Mouse (Mus musculus): ENCODE results near the gene Agxt. TPM values are rescaled to one million over a fixed set of nuclear protein-coding genes. Genes with fewer than 3 reads are reported as not detected.

Agxt gene
- polyA plus RNA-seq, 2 experiments, result not detected

DNA sequence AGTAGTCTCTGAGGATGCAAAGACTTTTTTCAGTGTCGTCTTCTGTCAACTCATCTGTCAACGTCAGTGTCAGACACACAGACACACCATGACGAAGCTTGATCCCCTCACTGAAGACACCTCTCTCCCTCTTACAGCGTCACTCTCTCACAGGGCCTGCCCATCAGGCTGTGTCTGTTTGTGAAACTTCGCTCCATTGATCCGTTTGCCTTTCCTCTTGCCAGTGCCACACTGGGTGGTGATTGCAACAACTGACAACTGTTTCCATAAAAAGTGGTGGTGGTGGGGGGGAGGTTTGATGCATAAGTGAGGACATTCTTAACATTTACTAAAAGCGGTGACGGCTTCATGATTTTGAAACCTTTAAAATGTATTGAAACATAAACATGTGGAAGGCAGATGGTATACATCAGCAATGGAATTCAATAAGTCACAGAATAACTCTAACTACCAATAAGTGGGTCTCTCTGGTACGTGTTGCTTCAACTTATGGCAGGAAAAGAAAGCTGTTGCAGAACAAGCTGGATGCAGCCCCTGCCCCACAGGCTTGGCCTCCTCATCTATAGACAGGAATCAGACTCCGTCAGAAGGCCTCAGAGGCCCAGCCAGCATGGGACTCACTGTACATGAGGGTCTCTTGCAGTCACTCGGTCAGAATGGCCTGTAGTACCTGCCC lies 11.7 kb upstream of the Agxt start:
- Histone ChIP-seq H3K9ac (ENCODE audit: low read depth, low read length, severe bottlenecking) (no peak overlapping the region), H3K9me3 (ENCODE audit: control insufficient read depth, low read length) (no peaks in the 10 kb centered on the region), H3K4me2 (replicated peaks; ENCODE audit: low read depth, low read length, severe bottlenecking) (no peak overlapping the region), H3K4me3 (replicated peaks; ENCODE audit: low read length) (no peak overlapping the region), H3K27ac (replicated peaks; ENCODE audit: low read depth, low read length) (peak overlapping the region; percentile 45), H3K4me1 (ENCODE audit: control insufficient read depth, insufficient read depth, low read length) (peaks cover 8% of the 10 kb centered on the region), H3K27me3 (ENCODE audit: control insufficient read depth, insufficient read depth, low read length) (no peaks in the 10 kb centered on the region), H3K36me3 (ENCODE audit: control insufficient read depth, insufficient read depth, low read length) (no peaks in the 10 kb centered on the region)
- DNase-seq (ENCODE audit: low spot score) (peak; percentile 67), ATAC-seq (ENCODE audit: low FRiP score, low read depth) (peak; percentile 65; the same call in 1 of the 2 replicates)
- TF ChIP-seq POLR2A (IDR thresholded peaks at IDR 0.05; ENCODE audit: borderline replicate concordance, extremely low read depth, insufficient read depth, insufficient read length), result no peak
- 61% methylated on average over 11 of the region's 11 CpGs for WGBS

DNA sequence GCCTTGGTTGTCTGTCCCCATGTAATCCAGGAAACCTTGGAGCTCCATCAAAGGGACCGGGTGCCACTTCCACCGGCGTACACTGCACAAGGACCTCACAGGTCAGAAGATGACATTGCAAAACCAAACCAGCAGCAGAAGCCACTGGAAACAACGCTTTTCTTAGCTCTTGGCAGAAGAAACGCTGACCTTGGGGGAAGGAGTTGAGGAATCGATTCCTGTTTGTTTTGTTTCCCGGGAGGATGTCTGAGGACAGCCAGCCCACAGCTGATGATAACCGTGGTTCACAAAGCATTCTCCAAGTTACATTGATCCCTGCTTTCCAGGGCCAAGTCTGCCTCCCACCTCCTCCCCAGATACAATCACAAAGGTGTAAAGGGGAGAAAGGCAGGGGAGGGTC lies 11.0 kb upstream of the Agxt start:
- 82% methylated on average over 8 of the region's 8 CpGs for WGBS
- peak overlapping the region; percentile 45 for H3K27ac ChIP-seq (replicated peaks; ENCODE audit: low read depth, low read length)
- ATAC-seq (ENCODE audit: low FRiP score, low read depth) (no peak), DNase-seq (ENCODE audit: low spot score) (no peak)
- H3K9me3 ChIP-seq (ENCODE audit: control insufficient read depth, low read length), result no peaks in the 10 kb centered on the region
- TF ChIP-seq POLR2A (IDR thresholded peaks at IDR 0.05; ENCODE audit: borderline replicate concordance, extremely low read depth, insufficient read depth, insufficient read length), result no peak
- no peak overlapping the region for H3K4me3 ChIP-seq (replicated peaks; ENCODE audit: low read length)
- H3K9ac ChIP-seq (ENCODE audit: low read depth, low read length, severe bottlenecking), result no peak overlapping the region
- H3K36me3 ChIP-seq (ENCODE audit: control insufficient read depth, insufficient read depth, low read length), result no peaks in the 10 kb centered on the region
- peaks cover 11% of the 10 kb centered on the region for H3K4me1 ChIP-seq (ENCODE audit: control insufficient read depth, insufficient read depth, low read length)
- H3K4me2 ChIP-seq (replicated peaks; ENCODE audit: low read depth, low read length, severe bottlenecking), result no peak overlapping the region
- H3K27me3 ChIP-seq (ENCODE audit: control insufficient read depth, insufficient read depth, low read length), result no peaks in the 10 kb centered on the region

- Histone ChIP-seq H3K9me3 (ENCODE audit: control insufficient read depth, low read length) (no peaks in the 10 kb centered on the region), H3K27ac (replicated peaks; ENCODE audit: low read depth, low read length) (no peak overlapping the region), H3K9ac (ENCODE audit: low read depth, low read length, severe bottlenecking) (no peak overlapping the region), H3K27me3 (ENCODE audit: control insufficient read depth, insufficient read depth, low read length) (no peaks in the 10 kb centered on the region), H3K4me2 (replicated peaks; ENCODE audit: low read depth, low read length, severe bottlenecking) (no peak overlapping the region), H3K4me3 (replicated peaks; ENCODE audit: low read length) (no peak overlapping the region), H3K36me3 (ENCODE audit: control insufficient read depth, insufficient read depth, low read length) (no peaks in the 10 kb centered on the region), H3K4me1 (ENCODE audit: control insufficient read depth, insufficient read depth, low read length) (peaks cover 12% of the 10 kb centered on the region)
- DNase-seq (ENCODE audit: low spot score) (peak; percentile 29), ATAC-seq (ENCODE audit: low FRiP score, low read depth) (no peak)
- TF ChIP-seq POLR2A (IDR thresholded peaks at IDR 0.05; ENCODE audit: borderline replicate concordance, extremely low read depth, insufficient read depth, insufficient read length), result no peak
- WGBS, result 36% methylated on average over 5 of the region's 5 CpGs
These were observed 9.8 kb upstream of the Agxt start for GRCm38 (mm10) chr1:93125256-93125655.

- H3K27ac ChIP-seq (replicated peaks; ENCODE audit: low read depth, low read length), result no peak overlapping the region
- ATAC-seq (ENCODE audit: low FRiP score, low read depth), result no peak
These were observed 6.8 kb upstream of the Agxt start for GRCm38 (mm10) chr1:93128209-93128608.

DNA sequence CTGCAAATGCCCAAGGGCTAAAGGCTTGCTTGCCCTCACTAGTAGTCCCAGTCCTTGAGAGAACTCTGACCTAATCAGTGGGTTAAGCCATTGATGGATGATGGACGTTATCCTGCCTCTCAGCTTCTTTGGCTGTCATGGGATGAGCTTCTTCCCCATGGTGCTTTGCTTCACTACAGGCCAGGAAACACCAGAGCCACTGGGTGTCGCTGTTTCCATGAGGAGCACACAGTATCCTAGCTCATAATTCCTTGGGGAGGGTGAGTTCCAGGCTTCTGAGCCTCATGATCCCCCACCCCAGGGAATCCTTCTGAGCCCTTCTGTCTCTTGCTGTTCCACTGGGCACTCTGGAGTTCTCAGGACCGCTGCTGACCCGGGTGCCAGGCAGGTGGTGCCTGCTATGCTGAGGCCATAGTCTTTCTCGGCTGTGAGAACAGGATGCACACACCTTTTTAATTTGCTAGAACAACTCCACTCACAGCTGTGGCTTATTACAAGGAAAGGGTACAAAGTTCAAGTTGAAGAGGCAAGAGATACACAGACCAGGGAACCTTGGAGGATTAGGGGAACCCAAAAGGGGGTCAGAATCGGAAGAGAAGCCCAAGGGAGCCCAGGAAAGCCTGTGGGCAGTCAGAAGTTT lies 6.2 kb upstream of the Agxt start:
- Histone ChIP-seq H3K4me3 (replicated peaks; ENCODE audit: low read length) (no peak overlapping the region), H3K4me1 (ENCODE audit: control insufficient read depth, insufficient read depth, low read length) (peaks cover 8% of the 10 kb centered on the region), H3K27ac (replicated peaks; ENCODE audit: low read depth, low read length) (no peak overlapping the region), H3K9ac (ENCODE audit: low read depth, low read length, severe bottlenecking) (no peak overlapping the region), H3K27me3 (ENCODE audit: control insufficient read depth, insufficient read depth, low read length) (no peaks in the 10 kb centered on the region), H3K36me3 (ENCODE audit: control insufficient read depth, insufficient read depth, low read length) (no peaks in the 10 kb centered on the region), H3K4me2 (replicated peaks; ENCODE audit: low read depth, low read length, severe bottlenecking) (0 out of 2 replicates have a peak overlapping the region, but pooled peaks have one; percentile 4), H3K9me3 (ENCODE audit: control insufficient read depth, low read length) (no peaks in the 10 kb centered on the region)
- ATAC-seq (ENCODE audit: low FRiP score, low read depth) (0 out of 2 replicates have a peak, but pooled peaks have one; percentile 34), DNase-seq (ENCODE audit: low spot score) (peak; percentile 55)
- TF ChIP-seq POLR2A (IDR thresholded peaks at IDR 0.05; ENCODE audit: borderline replicate concordance, extremely low read depth, insufficient read depth, insufficient read length), result no peak
- WGBS, result 17% methylated on average over 6 of the region's 6 CpGs

More at GRCm38 (mm10) chr1:93128209-93128608, 6.8 kb upstream of the Agxt start:
- Histone ChIP-seq H3K27me3 (ENCODE audit: control insufficient read depth, insufficient read depth, low read length) (no peaks in the 10 kb centered on the region), H3K9me3 (ENCODE audit: control insufficient read depth, low read length) (no peaks in the 10 kb centered on the region), H3K36me3 (ENCODE audit: control insufficient read depth, insufficient read depth, low read length) (no peaks in the 10 kb centered on the region), H3K4me2 (replicated peaks; ENCODE audit: low read depth, low read length, severe bottlenecking) (no peak overlapping the region), H3K9ac (ENCODE audit: low read depth, low read length, severe bottlenecking) (no peak overlapping the region), H3K4me3 (replicated peaks; ENCODE audit: low read length) (no peak overlapping the region), H3K4me1 (ENCODE audit: control insufficient read depth, insufficient read depth, low read length) (peaks cover 12% of the 10 kb centered on the region)
- 71% methylated on average over 8 of the region's 8 CpGs for WGBS
- no peak for DNase-seq (ENCODE audit: low spot score)
- TF ChIP-seq POLR2A (IDR thresholded peaks at IDR 0.05; ENCODE audit: borderline replicate concordance, extremely low read depth, insufficient read depth, insufficient read length), result no peak

Data from limb, embryonic 14.5 days (tissue).